Mouse (Mus musculus) CH12.LX (cell line): ENCODE results near the gene Tmem117.

Experiments
- EP300 ChIP-seq: IDR thresholded peaks from 2 replicates; pipeline ENCODE4 v1.6.1; 2011; ENCODE audit warnings: low read length, improper control_type of control experiment
- IRF4 ChIP-seq: IDR thresholded peaks from 2 replicates; pipeline ENCODE4 v1.6.1; 2014; ENCODE audit warnings: low read depth, mild to moderate bottlenecking, inconsistent platforms, low read length, improper control_type of control experiment
- POLR2A ChIP-seq: IDR thresholded peaks from 2 replicates; pipeline ENCODE4 v1.6.1; 2011; ENCODE audit warnings: low read depth, mild to moderate bottlenecking, improper control_type of control experiment, low read length
- USF1 ChIP-seq: IDR thresholded peaks from 2 replicates; pipeline ENCODE4 v1.6.1; 2014; ENCODE audit warnings: low read depth, mild to moderate bottlenecking, inconsistent platforms, low read length, improper control_type of control experiment
- ZNF384 ChIP-seq: IDR thresholded peaks from 2 replicates; pipeline ENCODE4 v1.6.1; 2012; ENCODE audit warnings: low read depth, low read length, improper control_type of control experiment, inconsistent platforms

GRCm38 (mm10) chr15:94655811-94656323 lies 26.8 kb downstream of the Tmem117 start:
- TF ChIP-seq ZNF384 (no peak), EP300 (no peak), POLR2A (no peak), USF1 (no peak), IRF4 (no peak)
